Mouse (Mus musculus) T-helper 2 cell (primary cell): ENCODE measurements around the gene Zswim2.
"Not testable (repeated sequence)": the region's sequence is repeated elsewhere in the genome, so short reads cannot be mapped to it uniquely, and the experiment has no call there.

Experiments used
- in situ Hi-C: fragments of 300-600 bp; cut with MboI, MseI; formaldehyde crosslinking; loops from one replicate; pipeline ENCODE4 v1.15.1; 2025; ENCODE audit warnings: high pct_unique_total_duplicates

Gene Zswim2

DNA sequence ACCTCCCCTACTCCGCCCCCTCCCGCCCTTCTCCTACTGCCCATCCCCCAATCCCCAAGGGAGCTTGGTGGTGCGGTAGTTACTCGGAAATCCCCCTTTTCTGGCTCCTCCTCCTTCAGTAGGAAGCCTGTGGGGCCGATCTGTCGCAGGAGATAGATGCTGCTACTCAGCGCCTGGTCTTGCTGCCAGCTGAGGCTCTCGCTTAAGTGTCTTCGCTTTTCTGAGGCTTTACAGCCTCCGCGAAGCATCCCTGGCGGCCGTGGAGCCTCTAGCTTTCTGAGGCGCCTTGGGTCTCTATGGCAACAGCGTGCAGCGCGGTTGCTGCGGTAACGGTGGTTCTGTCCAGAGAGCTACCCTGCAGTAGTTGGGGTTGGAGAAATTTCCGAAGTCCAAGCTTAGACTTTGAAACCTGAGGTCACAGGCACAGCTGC is at the start of gene Zswim2:
Gene Zswim2 (minus strand): TSS at position 298 of the 431 bp plus-strand sequence.
- in situ Hi-C loops: loop anchor here (5.0 kb wide), 1 partner anchor 41 kb away; the partner anchor contains the start of gene Gm13697

DNA sequence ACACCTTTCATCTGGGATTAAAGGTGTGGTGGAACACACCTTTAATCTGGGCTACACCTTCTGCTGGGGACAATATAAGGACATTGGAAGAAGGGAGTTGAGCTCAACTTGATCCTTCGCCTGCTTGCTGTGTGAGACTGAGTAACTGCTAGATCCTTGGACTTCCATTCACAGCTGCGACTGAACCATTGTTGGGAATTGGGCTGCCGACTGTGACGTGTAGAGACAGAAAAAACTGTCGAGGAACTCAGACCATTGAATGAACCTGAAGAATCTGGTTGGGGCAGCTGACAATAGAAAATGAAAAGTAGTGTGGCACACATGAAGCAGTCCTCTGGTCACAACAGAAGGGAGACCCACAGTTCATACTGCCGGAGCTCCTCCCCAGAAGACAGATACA is 49.2 kb upstream of the Zswim2 start, which contains the start of gene Gm13691:
Gene Gm13691 (plus strand): TSS at position 301 of the 400 bp plus-strand sequence.
- in situ Hi-C loops: not testable (repeated sequence)

DNA sequence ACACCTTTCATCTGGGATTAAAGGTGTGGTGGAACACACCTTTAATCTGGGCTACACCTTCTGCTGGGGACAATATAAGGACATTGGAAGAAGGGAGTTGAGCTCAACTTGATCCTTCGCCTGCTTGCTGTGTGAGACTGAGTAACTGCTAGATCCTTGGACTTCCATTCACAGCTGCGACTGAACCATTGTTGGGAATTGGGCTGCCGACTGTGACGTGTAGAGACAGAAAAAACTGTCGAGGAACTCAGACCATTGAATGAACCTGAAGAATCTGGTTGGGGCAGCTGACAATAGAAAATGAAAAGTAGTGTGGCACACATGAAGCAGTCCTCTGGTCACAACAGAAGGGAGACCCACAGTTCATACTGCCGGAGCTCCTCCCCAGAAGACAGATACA is 43.4 kb upstream of the Zswim2 start, which contains the start of gene Gm13697:
Gene Gm13697 (plus strand): TSS at position 301 of the 400 bp plus-strand sequence.
- in situ Hi-C loops: loop anchor here (5.0 kb wide), 1 partner anchor 42 kb away; the partner anchor contains the start of gene Zswim2

DNA sequence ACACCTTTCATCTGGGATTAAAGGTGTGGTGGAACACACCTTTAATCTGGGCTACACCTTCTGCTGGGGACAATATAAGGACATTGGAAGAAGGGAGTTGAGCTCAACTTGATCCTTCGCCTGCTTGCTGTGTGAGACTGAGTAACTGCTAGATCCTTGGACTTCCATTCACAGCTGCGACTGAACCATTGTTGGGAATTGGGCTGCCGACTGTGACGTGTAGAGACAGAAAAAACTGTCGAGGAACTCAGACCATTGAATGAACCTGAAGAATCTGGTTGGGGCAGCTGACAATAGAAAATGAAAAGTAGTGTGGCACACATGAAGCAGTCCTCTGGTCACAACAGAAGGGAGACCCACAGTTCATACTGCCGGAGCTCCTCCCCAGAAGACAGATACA is 37.6 kb upstream of the Zswim2 start, which contains the start of gene Gm13694:
Gene Gm13694 (plus strand): TSS at position 301 of the 400 bp plus-strand sequence.
- in situ Hi-C loops: not testable (repeated sequence)

DNA sequence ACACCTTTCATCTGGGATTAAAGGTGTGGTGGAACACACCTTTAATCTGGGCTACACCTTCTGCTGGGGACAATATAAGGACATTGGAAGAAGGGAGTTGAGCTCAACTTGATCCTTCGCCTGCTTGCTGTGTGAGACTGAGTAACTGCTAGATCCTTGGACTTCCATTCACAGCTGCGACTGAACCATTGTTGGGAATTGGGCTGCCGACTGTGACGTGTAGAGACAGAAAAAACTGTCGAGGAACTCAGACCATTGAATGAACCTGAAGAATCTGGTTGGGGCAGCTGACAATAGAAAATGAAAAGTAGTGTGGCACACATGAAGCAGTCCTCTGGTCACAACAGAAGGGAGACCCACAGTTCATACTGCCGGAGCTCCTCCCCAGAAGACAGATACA is 31.8 kb upstream of the Zswim2 start, which contains the start of gene Gm13696:
Gene Gm13696 (plus strand): TSS at position 301 of the 400 bp plus-strand sequence.
- in situ Hi-C loops: loop anchor here (25.0 kb wide), 1 partner anchor 311 kb away; no protein-coding TSS in a partner anchor

DNA sequence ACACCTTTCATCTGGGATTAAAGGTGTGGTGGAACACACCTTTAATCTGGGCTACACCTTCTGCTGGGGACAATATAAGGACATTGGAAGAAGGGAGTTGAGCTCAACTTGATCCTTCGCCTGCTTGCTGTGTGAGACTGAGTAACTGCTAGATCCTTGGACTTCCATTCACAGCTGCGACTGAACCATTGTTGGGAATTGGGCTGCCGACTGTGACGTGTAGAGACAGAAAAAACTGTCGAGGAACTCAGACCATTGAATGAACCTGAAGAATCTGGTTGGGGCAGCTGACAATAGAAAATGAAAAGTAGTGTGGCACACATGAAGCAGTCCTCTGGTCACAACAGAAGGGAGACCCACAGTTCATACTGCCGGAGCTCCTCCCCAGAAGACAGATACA is 26.0 kb upstream of the Zswim2 start, which contains the start of gene Gm13695:
Gene Gm13695 (plus strand): TSS at position 301 of the 400 bp plus-strand sequence.
- in situ Hi-C loops: loop anchor here (5.0 to 25.0 kb wide), 2 partner anchors 45 to 305 kb away; no protein-coding TSS in a partner anchor

DNA sequence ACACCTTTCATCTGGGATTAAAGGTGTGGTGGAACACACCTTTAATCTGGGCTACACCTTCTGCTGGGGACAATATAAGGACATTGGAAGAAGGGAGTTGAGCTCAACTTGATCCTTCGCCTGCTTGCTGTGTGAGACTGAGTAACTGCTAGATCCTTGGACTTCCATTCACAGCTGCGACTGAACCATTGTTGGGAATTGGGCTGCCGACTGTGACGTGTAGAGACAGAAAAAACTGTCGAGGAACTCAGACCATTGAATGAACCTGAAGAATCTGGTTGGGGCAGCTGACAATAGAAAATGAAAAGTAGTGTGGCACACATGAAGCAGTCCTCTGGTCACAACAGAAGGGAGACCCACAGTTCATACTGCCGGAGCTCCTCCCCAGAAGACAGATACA is 20.2 kb upstream of the Zswim2 start, which contains the start of gene Gm13693:
Gene Gm13693 (plus strand): TSS at position 301 of the 400 bp plus-strand sequence.
- in situ Hi-C loops: loop anchor here (25.0 kb wide), 1 partner anchor 299 kb away; no protein-coding TSS in a partner anchor

DNA sequence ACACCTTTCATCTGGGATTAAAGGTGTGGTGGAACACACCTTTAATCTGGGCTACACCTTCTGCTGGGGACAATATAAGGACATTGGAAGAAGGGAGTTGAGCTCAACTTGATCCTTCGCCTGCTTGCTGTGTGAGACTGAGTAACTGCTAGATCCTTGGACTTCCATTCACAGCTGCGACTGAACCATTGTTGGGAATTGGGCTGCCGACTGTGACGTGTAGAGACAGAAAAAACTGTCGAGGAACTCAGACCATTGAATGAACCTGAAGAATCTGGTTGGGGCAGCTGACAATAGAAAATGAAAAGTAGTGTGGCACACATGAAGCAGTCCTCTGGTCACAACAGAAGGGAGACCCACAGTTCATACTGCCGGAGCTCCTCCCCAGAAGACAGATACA is 14.4 kb upstream of the Zswim2 start, which contains the start of gene Gm13698:
Gene Gm13698 (plus strand): TSS at position 301 of the 400 bp plus-strand sequence.
- in situ Hi-C loops: loop anchor here (25.0 kb wide), 1 partner anchor 293 kb away; no protein-coding TSS in a partner anchor

DNA sequence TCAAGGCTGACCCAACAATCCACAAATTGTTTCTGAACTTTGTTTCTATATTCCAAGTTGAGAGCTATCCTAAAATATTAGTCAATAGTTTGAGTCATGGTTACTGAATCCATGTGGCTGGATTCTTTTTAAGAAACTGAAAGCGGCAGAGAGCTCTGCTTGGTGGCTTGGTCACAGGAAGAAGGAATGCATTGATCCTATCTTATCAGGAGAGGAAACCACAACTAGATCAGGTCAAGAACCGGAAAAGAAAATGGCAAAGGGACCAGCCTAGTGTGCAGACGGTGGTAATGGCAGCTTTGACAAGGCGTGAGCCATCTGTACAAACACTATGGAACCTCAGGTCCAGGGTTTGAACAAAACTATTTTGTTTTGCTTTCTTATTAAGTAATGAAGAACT is 764 bp upstream of the Zswim2 start:
- in situ Hi-C loops: loop anchor here (5.0 kb wide), 1 partner anchor 41 kb away; the partner anchor contains the start of gene Gm13697

DNA sequence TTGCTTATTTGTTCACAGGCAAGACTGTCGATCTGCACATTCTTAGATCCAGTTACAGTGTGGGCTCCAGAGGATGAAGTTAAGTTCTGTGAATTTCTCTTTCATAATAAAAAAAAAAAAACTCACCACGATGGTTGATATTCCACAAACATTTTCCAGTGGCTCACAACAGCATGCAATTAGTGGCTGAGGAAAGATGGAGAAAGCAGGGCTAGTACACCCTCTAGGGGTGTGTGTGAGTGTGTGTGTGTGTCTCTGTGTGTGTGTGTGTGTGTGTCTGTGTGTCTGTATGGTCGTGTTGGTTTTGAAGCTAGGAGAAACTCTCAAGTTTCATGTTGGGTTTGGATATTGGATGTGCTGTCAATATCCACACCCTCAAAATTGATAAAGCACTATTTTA is 350 bp upstream of the Zswim2 start:
- in situ Hi-C loops: loop anchor here (5.0 kb wide), 1 partner anchor 41 kb away; the partner anchor contains the start of gene Gm13697

DNA sequence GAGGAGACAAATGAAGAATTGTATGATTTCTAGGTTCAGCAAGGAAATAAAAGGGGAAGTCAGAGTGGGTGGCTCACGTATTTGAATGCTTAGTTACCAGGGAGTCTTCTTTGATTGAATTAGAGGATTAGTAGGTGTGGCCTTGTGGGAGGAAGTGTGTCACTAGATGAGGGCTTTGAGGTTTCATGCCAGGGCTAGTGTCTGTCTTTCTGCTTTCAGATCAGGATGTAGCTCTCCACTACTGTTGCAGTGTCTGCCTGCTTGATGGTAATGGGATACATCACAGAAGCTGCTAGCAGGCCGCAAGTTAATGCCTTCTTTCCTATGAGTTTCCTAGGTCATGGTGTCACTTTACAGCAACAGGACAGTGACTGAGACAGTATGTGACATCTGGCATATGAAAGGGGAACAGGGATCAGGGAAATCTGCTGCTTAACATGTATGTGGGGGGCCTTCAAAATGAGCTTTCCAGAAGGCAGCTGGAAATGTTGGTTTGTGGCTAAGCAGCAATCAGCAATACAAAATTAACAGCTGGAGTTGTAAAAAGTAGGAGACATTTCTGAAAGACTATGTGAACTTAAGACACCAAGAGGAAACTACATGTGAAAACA is 11.4 kb downstream of the Zswim2 start:
- in situ Hi-C loops: no loop called here

DNA sequence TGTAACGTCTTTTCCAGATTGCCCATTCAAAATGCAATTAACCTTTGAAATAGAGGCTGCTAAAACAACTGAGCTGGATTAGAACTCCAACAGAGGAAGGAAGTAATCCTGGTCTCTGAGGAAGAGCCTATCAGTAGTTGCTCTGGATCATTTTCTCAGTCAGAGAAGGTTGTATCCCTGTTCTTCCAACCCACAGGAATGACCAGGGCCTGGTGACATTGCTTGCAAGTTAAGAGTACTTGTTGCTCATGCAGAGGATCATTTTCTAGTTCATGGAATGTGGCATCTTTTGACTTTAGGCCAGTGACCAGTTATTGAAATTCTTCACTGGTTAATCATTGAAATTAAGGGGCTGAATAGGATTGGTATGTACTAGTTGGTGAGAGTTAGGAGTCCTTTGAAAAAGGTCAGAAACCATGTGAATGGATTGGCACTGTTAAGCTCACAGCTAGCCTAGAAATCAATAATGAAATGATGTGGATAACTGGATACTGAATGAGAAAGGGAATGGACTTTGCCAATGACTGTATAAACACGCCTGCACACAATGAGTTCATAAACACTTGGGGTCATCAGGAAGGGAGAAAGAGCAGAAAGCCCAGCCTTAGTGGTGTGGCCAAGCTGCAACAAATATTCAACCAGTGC is 39.0 kb downstream of the Zswim2 start:
- in situ Hi-C loops: no loop called here

DNA sequence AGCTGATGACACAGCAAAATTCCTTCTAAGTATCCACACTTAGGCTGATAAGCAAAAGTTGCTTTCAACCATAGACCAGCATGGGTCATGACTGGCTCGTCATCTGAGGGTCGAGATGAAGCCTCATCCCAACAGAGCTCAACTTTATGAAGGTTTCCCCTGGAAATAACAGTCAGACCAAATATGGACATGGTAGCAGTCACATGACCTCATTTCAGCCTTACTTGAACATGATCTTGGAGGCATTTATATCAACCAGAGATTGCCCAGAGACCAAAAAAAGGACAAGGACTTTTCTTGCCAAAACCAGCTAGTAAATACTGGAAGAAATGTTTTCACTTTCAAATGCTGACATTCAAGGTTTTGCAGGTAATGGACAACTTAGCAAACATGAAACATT is 47.3 kb downstream of the Zswim2 start:
- in situ Hi-C loops: no loop called here

DNA sequence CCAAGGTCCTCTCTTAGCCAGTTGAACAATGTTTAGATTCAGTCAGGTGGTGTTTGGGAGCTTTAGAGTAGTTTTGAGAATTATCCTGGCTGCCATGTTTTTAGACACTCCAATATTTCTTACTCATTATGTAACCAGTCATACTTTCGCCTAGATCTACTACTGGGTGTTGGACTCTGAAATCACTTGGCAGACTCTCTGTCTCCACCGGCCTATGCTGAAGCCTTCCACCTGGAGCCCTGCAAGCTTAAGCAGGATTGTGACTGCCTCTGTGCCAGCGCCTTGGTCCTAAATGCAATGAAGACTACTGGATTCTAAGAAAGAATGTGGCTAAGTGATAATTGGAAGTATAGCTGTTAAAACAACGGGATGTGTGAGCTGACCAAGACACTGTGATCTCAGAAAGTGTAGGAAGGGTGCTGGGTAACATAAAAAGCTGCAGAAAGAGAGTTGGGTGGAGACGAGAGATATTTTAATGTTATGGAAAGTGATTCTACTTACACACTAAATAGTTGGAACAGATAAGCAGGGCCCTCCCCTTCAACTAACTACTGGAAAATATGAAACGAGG is 57.1 kb downstream of the Zswim2 start:
- in situ Hi-C loops: no loop called here
